In genomic region chr14:66472537-66473250, GRCm38 (mm10) we compare ENCODE assay signal across 17 mouse cellular contexts.
A peak's percentile ranks its signal among the peaks of the same experiment; 100 is the strongest.
DNase-seq lines count a peak whose midpoint lies in the region; ATAC-seq lines count a peak whose summit lies in the region.
"Had no signal": no experiment of that assay in that cellular context is flagged by ENCODE, and none has a peak within 500 bp of the region (broad histone marks: within the 10 kb centered on the region; RNA-seq: fewer than 3 reads in every experiment).

No protein-coding gene starts in this region.

- WGBS in forebrain, embryonic 12.5 days: 61% methylated on average over 5 of the region's 5 CpGs
- WGBS in forebrain, embryonic 13.5 days: 59% methylated on average over 5 of the region's 5 CpGs
- 51% methylated on average over 5 of the region's 5 CpGs for WGBS in neural tube, embryonic 13.5 days
- WGBS in hindbrain, embryonic 14.5 days: 44% methylated on average over 5 of the region's 5 CpGs
- WGBS in stomach, embryonic 15.5 days: 32% methylated on average over 5 of the region's 5 CpGs

- no peaks in the 10 kb centered on the region for H3K9me3 ChIP-seq in forebrain, embryonic 12.5 days
- H3K9me3 ChIP-seq in forebrain, embryonic 13.5 days (replicated peaks): no peaks in the 10 kb centered on the region
- peaks cover 7% of the 10 kb centered on the region for H3K9me3 ChIP-seq in neural tube, embryonic 13.5 days
- no peaks in the 10 kb centered on the region for H3K9me3 ChIP-seq in hindbrain, embryonic 14.5 days (ENCODE audit: control insufficient read depth, low read length)
- no peaks in the 10 kb centered on the region for H3K9me3 ChIP-seq in stomach, embryonic 15.5 days
- H3K9me3 ChIP-seq: heart, embryonic 10.5 days; lung, embryonic 15.5 days had no signal

- H3K36me3 ChIP-seq in forebrain, embryonic 12.5 days (replicated peaks): no peaks in the 10 kb centered on the region
- no peaks in the 10 kb centered on the region for H3K36me3 ChIP-seq in forebrain, embryonic 13.5 days (ENCODE audit: poor library complexity, severe bottlenecking)
- H3K36me3 ChIP-seq in neural tube, embryonic 13.5 days: no peaks in the 10 kb centered on the region
- no peaks in the 10 kb centered on the region for H3K36me3 ChIP-seq in hindbrain, embryonic 14.5 days (replicated peaks; ENCODE audit: control insufficient read depth, insufficient read depth)
- no peaks in the 10 kb centered on the region for H3K36me3 ChIP-seq in stomach, embryonic 15.5 days
- H3K36me3 ChIP-seq: heart, embryonic 10.5 days; lung, embryonic 15.5 days had no signal

- H3K4me2 ChIP-seq in forebrain, embryonic 12.5 days: no peak overlapping the region
- no peak overlapping the region for H3K4me2 ChIP-seq in forebrain, embryonic 13.5 days
- H3K4me2 ChIP-seq in neural tube, embryonic 13.5 days: no peak overlapping the region
- H3K4me2 ChIP-seq in hindbrain, embryonic 14.5 days (replicated peaks): no peak overlapping the region
- H3K4me2 ChIP-seq in stomach, embryonic 15.5 days: no peak overlapping the region
- H3K4me2 ChIP-seq: liver, embryonic 11.5 days; lung, embryonic 15.5 days had no signal

- no peak overlapping the region for H3K9ac ChIP-seq in forebrain, embryonic 12.5 days
- no peak overlapping the region for H3K9ac ChIP-seq in forebrain, embryonic 13.5 days
- no peak overlapping the region for H3K9ac ChIP-seq in neural tube, embryonic 13.5 days
- H3K9ac ChIP-seq in hindbrain, embryonic 14.5 days: no peak overlapping the region
- H3K9ac ChIP-seq in stomach, embryonic 15.5 days: no peak overlapping the region
- H3K9ac ChIP-seq: lung, embryonic 15.5 days had no signal

- no peak overlapping the region for H3K4me3 ChIP-seq in forebrain, embryonic 12.5 days (replicated peaks)
- H3K4me3 ChIP-seq in forebrain, embryonic 13.5 days: no peak overlapping the region
- H3K4me3 ChIP-seq in neural tube, embryonic 13.5 days: no peak overlapping the region
- no peak overlapping the region for H3K4me3 ChIP-seq in hindbrain, embryonic 14.5 days (replicated peaks; ENCODE audit: low read length)
- H3K4me3 ChIP-seq in stomach, embryonic 15.5 days (replicated peaks): no peak overlapping the region
- H3K4me3 ChIP-seq: heart, embryonic 10.5 days; lung, embryonic 15.5 days had no signal

- H3K27me3 ChIP-seq in forebrain, embryonic 12.5 days: no peaks in the 10 kb centered on the region
- no peaks in the 10 kb centered on the region for H3K27me3 ChIP-seq in forebrain, embryonic 13.5 days
- no peaks in the 10 kb centered on the region for H3K27me3 ChIP-seq in neural tube, embryonic 13.5 days
- no peaks in the 10 kb centered on the region for H3K27me3 ChIP-seq in hindbrain, embryonic 14.5 days (ENCODE audit: control insufficient read depth, insufficient read depth, low read length)
- H3K27me3 ChIP-seq in stomach, embryonic 15.5 days (replicated peaks): no peaks in the 10 kb centered on the region
- H3K27me3 ChIP-seq: lung, embryonic 15.5 days had no signal

- no peak for DNase-seq in neural tube, embryonic 10.5 days (ENCODE audit: extremely low spot score, low spot score)
- DNase-seq in hindbrain, embryonic 14.5 days (ENCODE audit: low spot score): no peak
- DNase-seq in layer of hippocampus, postnatal 10 days (ENCODE audit: low spot score in 2 of 2): no peak
- no peak for DNase-seq in embryo, embryonic 9.5 days (ENCODE audit: extremely low spot score)
- DNase-seq: cerebellum, adult 2 months; embryo, embryonic 11 days; gastrocnemius, postnatal 10 days; heart, postnatal 4 days; kidney, adult 9 months; thymus, postnatal 25 days had no signal

- H3K27ac ChIP-seq in forebrain, embryonic 12.5 days: peak overlapping the region; percentile 46; the same call in 1 of the 2 replicates
- no peak overlapping the region; the same call in 1 of the 2 replicates for H3K27ac ChIP-seq in forebrain, embryonic 13.5 days
- peak overlapping the region; percentile 18; the same call in 1 of the 2 replicates for H3K27ac ChIP-seq in neural tube, embryonic 13.5 days (replicated peaks)
- peak overlapping the region; percentile 43; the same call in 1 of the 2 replicates for H3K27ac ChIP-seq in hindbrain, embryonic 14.5 days
- H3K27ac ChIP-seq in stomach, embryonic 15.5 days: peak overlapping the region; percentile 69; the same call in 1 of the 2 replicates
- H3K27ac ChIP-seq: heart, embryonic 10.5 days; lung, embryonic 15.5 days had no signal

- ATAC-seq in forebrain, embryonic 12.5 days (ENCODE audit: low FRiP score): no peak
- ATAC-seq in forebrain, embryonic 13.5 days: no peak
- ATAC-seq in neural tube, embryonic 13.5 days (ENCODE audit: low read depth): no peak
- ATAC-seq in hindbrain, embryonic 14.5 days (ENCODE audit: low FRiP score): no peak
- ATAC-seq in stomach, embryonic 15.5 days (ENCODE audit: insufficient read depth, low FRiP score, low read depth): peak; percentile 56; the same call in 1 of the 2 replicates

- peaks cover 11% of the 10 kb centered on the region for H3K4me1 ChIP-seq in forebrain, embryonic 12.5 days
- peaks cover 9% of the 10 kb centered on the region; the same call in 1 of the 2 replicates for H3K4me1 ChIP-seq in forebrain, embryonic 13.5 days
- peaks cover 10% of the 10 kb centered on the region for H3K4me1 ChIP-seq in neural tube, embryonic 13.5 days (replicated peaks)
- peaks cover 8% of the 10 kb centered on the region; the same call in 1 of the 2 replicates for H3K4me1 ChIP-seq in hindbrain, embryonic 14.5 days (replicated peaks; ENCODE audit: control insufficient read depth, insufficient read depth, low read length)
- 0 out of 2 replicates have a peak, but pooled peaks cover 2% of the 10 kb centered on the region for H3K4me1 ChIP-seq in stomach, embryonic 15.5 days
- H3K4me1 ChIP-seq: lung, embryonic 15.5 days had no signal
